Mouse (Mus musculus): ENCODE measurements around the gene Zfp108. TPM values are rescaled to one million over a fixed set of nuclear protein-coding genes. Genes with fewer than 3 reads are reported as not detected.

The Zfp108 gene
- polyA plus RNA-seq (2014; fragmentation: Illumina TruSeq; extraction: RNeasy Lipid Tissue Mini Kit (QIAGEN cat#74804); ENCODE audit: low read depth, low replicate concordance): 2.3 TPM

DNA sequence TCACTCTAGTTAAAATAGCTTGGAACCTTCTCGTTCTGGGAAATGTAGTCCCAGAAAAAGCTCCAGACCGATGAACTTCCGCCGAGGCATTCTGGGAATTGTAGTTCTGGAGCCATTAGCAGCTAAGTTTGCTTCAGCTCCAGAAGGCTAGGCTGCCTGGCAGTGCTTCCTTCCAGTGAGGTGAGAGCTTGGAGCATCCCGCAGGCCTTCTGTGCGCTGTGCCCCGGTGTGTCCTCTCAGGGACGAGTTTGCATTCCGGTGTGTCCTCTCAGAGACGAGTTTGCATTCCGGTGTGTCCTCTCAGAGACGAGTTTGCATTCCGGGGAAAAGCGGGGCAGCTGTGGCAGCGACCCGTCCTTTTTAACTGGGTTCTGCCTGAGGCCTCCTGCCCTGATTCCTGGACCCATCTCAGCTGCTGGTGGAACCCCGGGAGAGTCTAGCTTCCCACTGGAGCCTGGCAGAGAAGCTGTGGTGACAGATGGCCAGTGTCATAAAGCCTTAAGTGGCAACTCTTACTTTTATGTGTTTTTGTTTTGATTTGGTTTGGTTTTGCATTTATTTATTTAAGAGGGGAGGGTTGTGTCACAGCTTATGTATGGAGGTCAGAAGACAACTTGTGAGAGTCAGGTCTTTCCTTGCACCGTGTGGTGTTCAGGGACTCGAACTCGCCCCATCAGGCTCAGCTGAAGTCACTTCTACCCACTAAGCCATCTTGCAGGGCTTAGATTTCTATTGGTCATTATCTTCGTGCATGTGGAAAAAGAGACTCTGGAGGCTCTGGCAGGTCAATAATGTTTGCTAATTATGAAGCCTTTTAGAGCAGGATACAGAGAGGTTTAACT lies at the start of gene Zfp108:
Zfp108 (plus strand) TSS at position 162 of the 842 bp plus-strand sequence.

DNA sequence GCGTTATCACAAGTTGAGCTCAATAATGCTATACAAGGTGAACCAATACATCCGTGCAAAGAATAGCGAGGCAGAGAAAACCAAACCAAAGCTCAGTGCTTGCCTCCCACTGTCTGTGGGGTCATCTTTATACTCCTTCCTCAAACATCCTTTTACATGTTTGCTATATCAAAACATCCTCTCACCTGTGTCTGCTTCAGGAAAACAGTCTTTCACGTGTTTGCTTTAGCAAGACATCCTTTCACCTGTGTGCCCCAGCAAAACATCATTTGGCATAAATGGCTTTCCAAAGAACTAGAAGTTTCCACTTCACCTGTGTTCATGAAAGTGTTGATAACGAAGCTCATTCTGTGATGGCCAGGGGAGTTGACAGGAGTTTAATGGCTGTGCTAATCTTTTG lies 43.3 kb upstream of the Zfp108 start, which contains the start of gene Zfp111:
Zfp111 (minus strand) TSS at position 101 of the 400 bp plus-strand sequence.

DNA sequence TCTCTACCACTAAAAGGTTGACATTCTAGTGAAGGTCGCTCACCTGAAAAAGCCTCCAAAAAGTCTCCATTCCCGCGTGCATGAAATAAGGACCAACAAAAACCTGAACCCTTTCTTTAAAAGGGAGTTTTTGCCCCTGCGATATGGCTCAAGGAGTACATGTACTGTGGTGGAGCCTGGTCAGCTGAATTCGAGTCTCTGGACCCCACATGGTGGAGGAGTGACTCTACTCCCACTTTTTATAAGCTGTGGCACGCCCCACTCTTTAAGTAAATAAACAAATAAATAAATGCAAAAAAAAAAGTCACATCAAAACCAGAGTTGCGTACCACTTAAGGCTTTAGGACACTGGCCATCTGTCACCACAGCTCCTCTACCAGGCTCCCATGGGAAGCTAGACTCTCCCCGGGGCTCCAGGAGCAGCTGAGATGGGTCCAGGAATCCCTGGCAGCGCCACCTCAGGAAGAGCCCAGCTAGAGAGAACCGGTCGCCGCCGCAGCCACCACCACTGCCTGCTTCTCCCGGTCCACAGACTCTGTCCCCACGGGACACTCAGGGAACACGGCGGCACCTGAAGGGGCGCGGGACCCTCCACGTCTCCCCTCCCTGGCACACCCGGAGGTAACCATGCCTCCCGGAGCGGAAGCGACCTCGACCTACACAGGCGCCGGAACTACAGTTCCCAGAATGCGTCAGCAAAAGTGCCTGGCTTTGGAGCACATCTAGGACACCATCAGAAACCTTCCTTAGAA lies 17.4 kb upstream of the Zfp108 start, which contains the start of gene Zfp109:
Zfp109 (minus strand) TSS at position 521 of the 752 bp plus-strand sequence.

DNA sequence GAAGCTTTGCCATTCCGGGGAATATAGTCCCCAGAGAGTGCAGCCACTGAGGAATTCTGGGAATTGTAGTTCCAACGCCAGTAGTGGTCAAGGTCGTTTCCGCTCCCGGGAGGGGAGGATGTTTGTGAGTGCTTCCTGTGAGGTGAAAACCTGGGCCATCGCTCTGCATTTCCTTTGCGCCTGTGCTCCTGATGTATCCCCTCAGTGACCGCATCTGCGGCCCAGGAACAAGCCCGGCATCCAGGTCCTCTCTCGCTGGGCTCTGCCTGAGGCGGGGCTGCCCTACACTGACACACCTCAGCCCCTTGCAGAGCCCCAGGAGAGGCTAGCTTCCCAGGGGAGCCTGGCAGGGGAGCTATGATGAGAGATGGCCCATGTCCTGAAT lies 15.7 kb downstream of the Zfp108 start, which contains the start of gene Zfp93:
Zfp93 (plus strand) TSS at position 133 of the 385 bp plus-strand sequence.

DNA sequence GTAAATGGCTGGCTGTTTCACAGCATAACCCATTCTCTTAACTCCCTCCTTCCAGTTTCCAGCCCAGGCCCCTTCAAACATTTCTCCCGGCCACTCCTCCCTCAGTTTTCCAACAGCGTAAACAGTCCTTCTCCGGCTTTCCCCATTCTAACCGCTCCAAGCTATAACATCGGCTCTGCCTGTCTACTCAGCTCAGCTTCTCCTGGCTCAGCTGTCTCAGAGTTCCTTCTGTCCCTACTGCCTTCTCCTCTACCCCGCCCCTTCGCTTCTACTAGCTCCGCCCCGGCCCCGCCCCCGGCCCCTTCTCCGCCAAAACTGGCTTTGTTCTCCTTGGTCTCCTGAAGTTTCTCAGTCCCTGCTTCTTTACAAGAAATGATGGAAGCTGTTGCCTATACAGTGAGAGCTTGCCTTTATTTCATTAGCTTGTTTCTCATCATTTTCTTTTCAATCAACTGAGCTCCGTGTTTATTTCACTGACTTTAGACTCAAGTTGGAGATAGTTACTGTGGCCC lies 46.2 kb downstream of the Zfp108 start, which contains the start of gene Zfp61:
Zfp61 (minus strand) TSS at position 462 of the 512 bp plus-strand sequence.

Other genes starting within 250 kb of the Zfp108 start
- not detected for gene Vmn1r183, start 201.5 kb upstream of the Zfp108 start, polyA plus RNA-seq (2014; fragmentation: Illumina TruSeq; extraction: RNeasy Lipid Tissue Mini Kit (QIAGEN cat#74804); ENCODE audit: low read depth, low replicate concordance)
- 12.1 TPM for gene Zfp180, start 172.9 kb upstream of the Zfp108 start, polyA plus RNA-seq (2014; fragmentation: Illumina TruSeq; extraction: RNeasy Lipid Tissue Mini Kit (QIAGEN cat#74804); ENCODE audit: low read depth, low replicate concordance)
- gene Zfp112, start 142.5 kb upstream of the Zfp108 start, polyA plus RNA-seq (2014; fragmentation: Illumina TruSeq; extraction: RNeasy Lipid Tissue Mini Kit (QIAGEN cat#74804); ENCODE audit: low read depth, low replicate concordance): 4.6 TPM
- 6.9 TPM for gene Zfp235, start 120.6 kb upstream of the Zfp108 start, polyA plus RNA-seq (2014; fragmentation: Illumina TruSeq; extraction: RNeasy Lipid Tissue Mini Kit (QIAGEN cat#74804); ENCODE audit: low read depth, low replicate concordance)
- gene Zfp114, start 79.7 kb upstream of the Zfp108 start, polyA plus RNA-seq (2014; fragmentation: Illumina TruSeq; extraction: RNeasy Lipid Tissue Mini Kit (QIAGEN cat#74804); ENCODE audit: low read depth, low replicate concordance): 0.34 TPM
- gene Zfp111, start 43.4 kb upstream of the Zfp108 start, polyA plus RNA-seq (2014; fragmentation: Illumina TruSeq; extraction: RNeasy Lipid Tissue Mini Kit (QIAGEN cat#74804); ENCODE audit: low read depth, low replicate concordance): 5.2 TPM
- gene Zfp109, start 17.2 kb upstream of the Zfp108 start, polyA plus RNA-seq (2014; fragmentation: Illumina TruSeq; extraction: RNeasy Lipid Tissue Mini Kit (QIAGEN cat#74804); ENCODE audit: low read depth, low replicate concordance): 1.8 TPM
- 4.3 TPM for gene Zfp93, start 15.6 kb downstream of the Zfp108 start, polyA plus RNA-seq (2014; fragmentation: Illumina TruSeq; extraction: RNeasy Lipid Tissue Mini Kit (QIAGEN cat#74804); ENCODE audit: low read depth, low replicate concordance)
- 12.2 TPM for gene Zfp61, start 46.4 kb downstream of the Zfp108 start, polyA plus RNA-seq (2014; fragmentation: Illumina TruSeq; extraction: RNeasy Lipid Tissue Mini Kit (QIAGEN cat#74804); ENCODE audit: low read depth, low replicate concordance)
- gene Zfp94, start 61.9 kb downstream of the Zfp108 start, polyA plus RNA-seq (2014; fragmentation: Illumina TruSeq; extraction: RNeasy Lipid Tissue Mini Kit (QIAGEN cat#74804); ENCODE audit: low read depth, low replicate concordance): 6.8 TPM
- 3.5 TPM for gene Tescl, start 79.1 kb downstream of the Zfp108 start, polyA plus RNA-seq (2014; fragmentation: Illumina TruSeq; extraction: RNeasy Lipid Tissue Mini Kit (QIAGEN cat#74804); ENCODE audit: low read depth, low replicate concordance)
- gene Lypd5, start 94.4 kb downstream of the Zfp108 start, polyA plus RNA-seq (2014; fragmentation: Illumina TruSeq; extraction: RNeasy Lipid Tissue Mini Kit (QIAGEN cat#74804); ENCODE audit: low read depth, low replicate concordance): not detected
- 6.2 TPM for gene Kcnn4, start 115.5 kb downstream of the Zfp108 start, polyA plus RNA-seq (2014; fragmentation: Illumina TruSeq; extraction: RNeasy Lipid Tissue Mini Kit (QIAGEN cat#74804); ENCODE audit: low read depth, low replicate concordance)
- gene Smg9, start 144.8 kb downstream of the Zfp108 start, polyA plus RNA-seq (2014; fragmentation: Illumina TruSeq; extraction: RNeasy Lipid Tissue Mini Kit (QIAGEN cat#74804); ENCODE audit: low read depth, low replicate concordance): 26.5 TPM
- gene Irgc1, start 197.5 kb downstream of the Zfp108 start, polyA plus RNA-seq (2014; fragmentation: Illumina TruSeq; extraction: RNeasy Lipid Tissue Mini Kit (QIAGEN cat#74804); ENCODE audit: low read depth, low replicate concordance): 18.3 TPM
- gene Plaur, start 207.7 kb downstream of the Zfp108 start, polyA plus RNA-seq (2014; fragmentation: Illumina TruSeq; extraction: RNeasy Lipid Tissue Mini Kit (QIAGEN cat#74804); ENCODE audit: low read depth, low replicate concordance): 6.9 TPM
- gene Cadm4, start 227.2 kb downstream of the Zfp108 start, polyA plus RNA-seq (2014; fragmentation: Illumina TruSeq; extraction: RNeasy Lipid Tissue Mini Kit (QIAGEN cat#74804); ENCODE audit: low read depth, low replicate concordance): 5.4 TPM

Measured in adipose tissue, adult 10 weeks (tissue).